Mouse (Mus musculus) forebrain, embryonic 14.5 days (tissue): ENCODE measurements at regions not wholly inside any gene's neighbourhood (a gene's known extent, or its start where the extent isn't known, plus 50 kb on each side); places are given as distances from the start of the nearest gene placed in this dataset.
"Not testable (repeated sequence)": the region's sequence is repeated elsewhere in the genome, so short reads cannot be mapped to it uniquely, and the experiment has no call there.

ENCODE experiments used
- ATAC-seq: fragments of 200-750 bp; cut with Nextera tagmentation; 2 replicates; pipeline ENCODE4 v1.8.0; 2017; ENCODE audit warnings: mild to moderate bottlenecking, moderate library complexity
- DNase-seq: peaks from one replicate; pipeline ENCODE4 v3.0.0-alpha.2; 2015; ENCODE audit warnings: low spot score
- H3K27ac ChIP-seq: fragments of 300-500 bp; sonication (generic); 2 replicates; pipeline ENCODE4 v1.5.1; 2014; ENCODE audit warnings: low read depth, mild to moderate bottlenecking, control low read depth, low read length, moderate library complexity
- H3K27me3 ChIP-seq: fragments of 300-500 bp; sonication (generic); replicated peaks from 2 replicates; pipeline ENCODE4 v1.6.1; 2014; ENCODE audit warnings: low read length, control low read depth, mixed read lengths; ENCODE audit not compliant: control insufficient read depth, insufficient read depth
- H3K36me3 ChIP-seq: fragments of 300-500 bp; sonication (generic); 2 replicates; pipeline ENCODE4 v1.6.1; 2014; ENCODE audit warnings: low read length, control low read depth; ENCODE audit not compliant: control insufficient read depth, insufficient read depth
- H3K4me1 ChIP-seq: fragments of 300-500 bp; sonication (generic); 2 replicates; pipeline ENCODE4 v1.6.1; 2014; ENCODE audit warnings: antibody characterized with exemption, low read length, control low read depth; ENCODE audit not compliant: control insufficient read depth, insufficient read depth
- H3K4me2 ChIP-seq: fragments of 300-500 bp; sonication (generic); 2 replicates; pipeline ENCODE4 v1.6.1; 2014; ENCODE audit warnings: mild to moderate bottlenecking, control low read depth, low read length
- H3K4me3 ChIP-seq: fragments of 300-500 bp; sonication (generic); 2 replicates; pipeline ENCODE4 v1.5.1; 2014; ENCODE audit warnings: low read depth, low read length, control low read depth
- H3K9ac ChIP-seq: fragments of 300-500 bp; sonication (generic); 2 replicates; pipeline ENCODE4 v1.6.1; 2014; ENCODE audit warnings: mild to moderate bottlenecking, low read length, control low read depth, moderate library complexity
- H3K9me3 ChIP-seq: fragments of 300-500 bp; sonication (generic); replicated peaks from 2 replicates; pipeline ENCODE4 v1.6.1; 2016; ENCODE audit warnings: low read length, control low read depth, mixed read lengths; ENCODE audit not compliant: control insufficient read depth
- WGBS: fragments of 180-500 bp; shearing (Covaris S2); extraction: QIAGEN DNeasy Blood & Tissue Kit; methylation state at CpG from one replicate; pipeline ENCODE4 v1.1.7; 2014; 5-methylcytosine and 5-hydroxymethylcytosine counted together

DNA sequence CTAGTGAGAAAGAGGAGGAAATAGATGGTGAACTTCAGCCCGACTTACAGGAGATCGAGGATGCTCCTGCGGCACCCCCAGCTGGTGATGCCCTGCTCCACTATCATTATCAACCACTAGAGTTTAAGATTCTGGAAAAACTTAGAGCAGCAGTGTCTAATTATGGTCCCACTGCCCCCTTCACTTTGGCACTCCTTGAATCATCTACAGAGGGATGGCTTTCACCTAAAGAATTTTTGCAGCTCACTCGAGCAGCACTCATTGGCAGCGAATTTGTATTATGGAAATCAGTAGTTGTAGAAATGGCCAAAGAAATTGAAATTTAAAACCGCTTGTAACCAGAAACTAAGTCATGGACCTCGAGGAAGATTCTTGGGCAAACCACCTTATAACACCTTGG is 1229.1 kb upstream of the Arrdc3 start:
- H3K27ac ChIP-seq: no peak overlapping the region
- no peaks in the 10 kb centered on the region for H3K4me1 ChIP-seq
- no peak overlapping the region for H3K4me3 ChIP-seq
- no peaks in the 10 kb centered on the region for H3K9me3 ChIP-seq
- H3K36me3 ChIP-seq: no peaks in the 10 kb centered on the region
- no peak overlapping the region for H3K4me2 ChIP-seq
- ATAC-seq (peak; percentile 28), DNase-seq (peak; percentile 31)
- H3K27me3 ChIP-seq: no peaks in the 10 kb centered on the region
- H3K9ac ChIP-seq: no peak overlapping the region
- WGBS: 75% methylated on average over 7 of the region's 7 CpGs

DNA sequence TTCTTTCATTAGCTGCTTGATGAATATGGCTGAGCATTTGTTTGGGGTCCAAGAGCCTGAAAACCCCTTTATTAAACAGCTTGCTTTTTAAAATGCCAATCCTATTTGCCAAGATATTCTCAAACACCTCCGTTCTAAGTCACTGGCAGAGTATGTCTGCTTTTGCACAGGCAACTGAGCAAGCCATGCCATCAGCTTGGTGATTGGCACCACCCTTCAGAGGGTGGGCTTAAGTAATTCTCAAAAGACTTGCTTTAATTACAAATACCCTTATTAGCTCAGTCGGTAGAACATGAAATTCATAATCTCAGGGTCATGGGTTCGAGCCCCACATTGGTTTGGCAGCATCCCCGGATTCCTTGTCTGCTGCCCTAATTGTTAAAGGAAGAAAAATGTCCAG is 1228.5 kb upstream of the Arrdc3 start:
- Histone ChIP-seq H3K27ac (no peak overlapping the region), H3K4me3 (no peak overlapping the region), H3K27me3 (no peaks in the 10 kb centered on the region), H3K36me3 (no peaks in the 10 kb centered on the region), H3K4me2 (no peak overlapping the region), H3K9me3 (no peaks in the 10 kb centered on the region), H3K9ac (no peak overlapping the region), H3K4me1 (no peaks in the 10 kb centered on the region)
- ATAC-seq: peak; percentile 89
- 60% methylated on average over 4 of the region's 4 CpGs for whole genome bisulfite sequencing
- peak; percentile 77 for DNase-seq

DNA sequence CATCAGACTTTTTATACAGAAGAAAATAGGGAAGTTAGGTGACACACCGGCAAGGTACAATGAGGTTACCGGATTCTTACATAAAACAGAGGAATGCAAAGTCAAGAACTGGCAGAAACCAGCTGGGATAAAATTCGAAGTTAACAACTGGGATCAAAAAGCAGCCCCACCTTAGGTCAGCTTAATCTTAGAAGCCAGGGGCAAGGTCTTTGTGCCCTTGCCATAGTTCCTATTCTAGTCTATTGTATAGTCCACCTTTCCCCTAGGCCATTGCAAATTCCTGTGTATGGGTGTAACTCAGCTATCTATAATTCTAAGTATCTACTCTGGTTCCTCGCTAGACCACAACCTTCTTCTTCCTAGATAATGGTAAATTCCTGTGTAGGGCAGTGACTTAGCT is 1214.4 kb upstream of the Arrdc3 start:
- not testable (repeated sequence) for H3K4me2 ChIP-seq, H3K9me3 ChIP-seq, H3K4me1 ChIP-seq, ATAC-seq, H3K4me3 ChIP-seq, H3K27me3 ChIP-seq, H3K9ac ChIP-seq, DNase-seq, H3K27ac ChIP-seq, H3K36me3 ChIP-seq
- 91% methylated on average over 4 of the region's 4 CpGs for WGBS

DNA sequence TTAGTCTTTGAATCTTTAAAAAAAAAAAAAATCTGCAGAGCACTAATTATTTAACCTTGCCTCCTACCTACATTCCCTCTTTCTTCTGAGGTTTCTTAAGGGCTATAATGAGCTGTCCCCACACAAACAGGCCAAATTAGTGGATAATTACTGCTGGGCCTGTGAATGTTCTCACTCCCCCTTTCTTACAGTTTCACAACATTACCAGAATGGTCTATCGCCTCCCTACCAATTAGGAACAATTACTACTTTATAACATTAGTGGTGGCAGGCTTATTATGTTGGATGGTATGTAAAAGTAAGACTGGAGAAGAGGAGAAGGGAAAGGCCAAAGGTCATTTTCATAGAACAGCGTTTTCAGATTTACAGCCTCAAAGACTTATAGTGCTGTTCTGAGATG is 1209.8 kb upstream of the Arrdc3 start:
- peak; percentile 82 for DNase-seq
- Histone ChIP-seq H3K27ac (no peak overlapping the region), H3K4me2 (no peak overlapping the region), H3K27me3 (no peaks in the 10 kb centered on the region), H3K36me3 (no peaks in the 10 kb centered on the region), H3K9me3 (no peaks in the 10 kb centered on the region), H3K4me1 (no peaks in the 10 kb centered on the region), H3K9ac (no peak overlapping the region), H3K4me3 (no peak overlapping the region)
- 7% methylated on average over 2 of the region's 2 CpGs for WGBS
- peak; percentile 96 for ATAC-seq

DNA sequence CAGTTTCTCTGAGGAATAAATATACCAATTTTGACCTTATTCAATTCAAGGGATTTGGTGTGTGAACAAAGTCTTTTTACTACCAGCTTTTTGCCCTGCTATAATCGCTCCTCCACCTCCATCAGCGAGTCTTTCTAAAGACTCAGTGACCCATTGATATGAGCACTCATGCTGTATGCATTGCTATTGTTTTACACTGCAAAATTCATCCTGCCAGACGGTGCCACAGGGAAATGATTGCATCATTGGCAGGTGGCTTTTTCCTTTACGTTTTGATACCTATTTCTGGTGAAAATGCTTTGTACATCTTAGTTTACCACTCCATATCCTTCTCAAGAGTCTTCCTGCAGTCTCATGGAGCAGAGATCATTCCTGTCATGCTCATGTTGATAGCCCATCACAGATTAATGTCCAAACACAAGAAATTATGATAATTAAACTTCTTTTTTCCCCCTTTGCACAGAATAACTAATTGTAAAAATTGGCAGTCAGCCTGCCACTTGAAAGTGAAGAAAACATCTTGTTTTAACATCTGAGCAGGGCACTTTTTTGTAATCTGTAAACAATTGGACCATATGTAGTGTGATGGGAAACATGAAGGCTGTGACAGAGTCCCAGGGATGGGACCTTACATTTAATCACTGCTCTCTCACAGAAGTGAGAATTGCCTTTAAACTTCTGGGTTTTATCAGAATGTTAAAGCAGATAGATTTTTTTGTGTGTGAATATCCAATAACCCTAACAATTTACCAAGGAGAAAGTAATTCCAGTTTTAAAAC is 1185.1 kb upstream of the Arrdc3 start:
- Histone ChIP-seq H3K27me3 (no peaks in the 10 kb centered on the region), H3K36me3 (no peaks in the 10 kb centered on the region), H3K4me2 (no peak overlapping the region), H3K9ac (no peak overlapping the region), H3K4me1 (peaks cover 7% of the 10 kb centered on the region), H3K4me3 (no peak overlapping the region), H3K27ac (peak overlapping the region; percentile 33; the same call in 1 of the 2 replicates), H3K9me3 (no peaks in the 10 kb centered on the region)
- peak; percentile 95 for ATAC-seq
- DNase-seq: peak; percentile 78
- 16% methylated on average over 4 of the region's 4 CpGs for WGBS

DNA sequence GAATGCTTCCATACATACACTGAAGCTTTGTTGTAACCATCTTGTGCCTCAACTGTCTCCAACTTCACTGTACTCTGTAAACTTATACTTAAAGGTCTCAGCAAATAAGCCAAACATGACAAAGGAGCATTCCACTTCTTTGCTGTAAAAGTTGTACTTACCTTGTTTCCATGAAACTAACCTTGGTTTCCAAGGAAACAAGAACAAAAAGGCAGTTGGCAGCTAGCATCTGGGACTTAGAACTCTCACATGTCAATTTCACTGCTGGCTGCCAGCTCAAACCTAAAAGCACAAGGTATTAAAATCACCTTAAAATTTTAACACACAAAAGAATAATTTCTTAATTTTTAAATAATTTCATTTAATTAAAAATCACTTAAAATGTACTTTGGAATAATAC is 1183.7 kb upstream of the Arrdc3 start:
- no peak overlapping the region for H3K4me2 ChIP-seq
- no peak overlapping the region for H3K4me3 ChIP-seq
- no peak overlapping the region for H3K27ac ChIP-seq
- DNase-seq (peak; percentile 51), ATAC-seq (no peak)
- no peak overlapping the region for H3K9ac ChIP-seq
- H3K4me1 ChIP-seq: peaks cover 7% of the 10 kb centered on the region
- no peaks in the 10 kb centered on the region for H3K36me3 ChIP-seq
- H3K27me3 ChIP-seq: no peaks in the 10 kb centered on the region
- H3K9me3 ChIP-seq: no peaks in the 10 kb centered on the region
